Mouse (Mus musculus) myocyte (in vitro differentiated cells): ENCODE results near the gene Ihh. TPM values are rescaled to one million over a fixed set of nuclear protein-coding genes. Genes with fewer than 3 reads are reported as not detected.

Experiments
- H3K27me3 ChIP-seq: one replicate; pipeline ENCODE4 v1.6.1; 2011; ENCODE audit not compliant: control insufficient read depth, insufficient read depth, insufficient read length
- H3K36me3 ChIP-seq: one replicate; pipeline ENCODE4 v1.6.1; 2011; ENCODE audit not compliant: control insufficient read depth, insufficient read depth
- H3K4me2 ChIP-seq: one replicate; pipeline ENCODE4 v1.6.1; 2011; ENCODE audit warnings: low read depth, control low read depth
- H3K4me3 ChIP-seq: one replicate; pipeline ENCODE4 v1.5.1; 2011; ENCODE audit warnings: mild to moderate bottlenecking, control low read depth, moderate library complexity
- H3K79me2 ChIP-seq: one replicate; pipeline ENCODE4 v1.6.1; 2011; ENCODE audit not compliant: control insufficient read depth, insufficient read depth
- H3ac ChIP-seq: one replicate; pipeline ENCODE4 v1.6.1; 2011; ENCODE audit not compliant: control insufficient read depth, insufficient read length
- CEBPB ChIP-seq: IDR thresholded peaks from 2 replicates; pipeline ENCODE4 v1.6.1; 2011; ENCODE audit warnings: mild to moderate bottlenecking, moderate library complexity; ENCODE audit not compliant: poor library complexity, insufficient read depth, severe bottlenecking
- E2F4 ChIP-seq: IDR thresholded peaks from one replicate; pipeline ENCODE4 v1.6.1; 2011; ENCODE audit warnings: mild to moderate bottlenecking, control low read depth, moderate library complexity; ENCODE audit not compliant: insufficient read depth
- MAX ChIP-seq: IDR thresholded peaks from one replicate; pipeline ENCODE4 v1.6.1; 2011; ENCODE audit warnings: low read depth, mild to moderate bottlenecking, control low read depth
- MYOD1 ChIP-seq, 3 experiments: IDR thresholded peaks; one replicate each; pipeline ENCODE4 v1.6.1; 2011; ENCODE audit warnings: control low read depth in 2 of 3, low read depth in 2 of 3, mild to moderate bottlenecking in 2 of 3, moderate library complexity in 1 of 3; ENCODE audit not compliant: insufficient read length in 2 of 3, control insufficient read depth in 1 of 3
- MYOG ChIP-seq, 3 experiments: IDR thresholded peaks; one replicate each; pipeline ENCODE4 v1.6.1; 2011; ENCODE audit warnings: control low read depth in 2 of 3, low read depth in 2 of 3, mild to moderate bottlenecking in 2 of 3; ENCODE audit not compliant: insufficient read length in 2 of 3, control insufficient read depth in 1 of 3, insufficient read depth in 1 of 3
- POLR2A ChIP-seq: IDR thresholded peaks from one replicate; pipeline ENCODE4 v1.6.1; 2011; ENCODE audit warnings: low read depth, mild to moderate bottlenecking, control low read depth, moderate library complexity; ENCODE audit not compliant: insufficient read length
- POLR2AphosphoS2 ChIP-seq: IDR thresholded peaks from one replicate; pipeline ENCODE4 v1.6.1; 2011; ENCODE audit warnings: low read depth, control low read depth; ENCODE audit not compliant: insufficient read length
- REST ChIP-seq: IDR thresholded peaks from one replicate; pipeline ENCODE4 v1.6.1; 2011; ENCODE audit warnings: mild to moderate bottlenecking, control low read depth, moderate library complexity; ENCODE audit not compliant: insufficient read depth, insufficient read length
- SRF ChIP-seq: IDR thresholded peaks from one replicate; pipeline ENCODE4 v1.6.1; 2011; ENCODE audit warnings: low read depth; ENCODE audit not compliant: control insufficient read depth, insufficient read length
- TCF12 ChIP-seq: IDR thresholded peaks from one replicate; pipeline ENCODE4 v1.6.1; 2011; ENCODE audit warnings: mild to moderate bottlenecking, control low read depth; ENCODE audit not compliant: poor library complexity, insufficient read depth, severe bottlenecking
- TCF3 ChIP-seq: IDR thresholded peaks from one replicate; pipeline ENCODE4 v1.6.1; 2011; ENCODE audit warnings: low read depth, control low read depth; ENCODE audit not compliant: insufficient read length
- USF1 ChIP-seq: IDR thresholded peaks from one replicate; pipeline ENCODE4 v1.6.1; 2011; ENCODE audit warnings: low read depth, mild to moderate bottlenecking, control low read depth, moderate library complexity
- polyA plus RNA-seq: library from polyadenylated mRNA; unstranded; fragments of >200 nt; fragmentation: generic; extraction: Trizol; gene quantifications from one replicate; pipeline ENCODE4 v1.2.1, GENCODE M21; 2012; ENCODE audit warnings: missing spikeins

The Ihh gene
- polyA plus RNA-seq, 1 experiment: 0.07 TPM

DNA sequence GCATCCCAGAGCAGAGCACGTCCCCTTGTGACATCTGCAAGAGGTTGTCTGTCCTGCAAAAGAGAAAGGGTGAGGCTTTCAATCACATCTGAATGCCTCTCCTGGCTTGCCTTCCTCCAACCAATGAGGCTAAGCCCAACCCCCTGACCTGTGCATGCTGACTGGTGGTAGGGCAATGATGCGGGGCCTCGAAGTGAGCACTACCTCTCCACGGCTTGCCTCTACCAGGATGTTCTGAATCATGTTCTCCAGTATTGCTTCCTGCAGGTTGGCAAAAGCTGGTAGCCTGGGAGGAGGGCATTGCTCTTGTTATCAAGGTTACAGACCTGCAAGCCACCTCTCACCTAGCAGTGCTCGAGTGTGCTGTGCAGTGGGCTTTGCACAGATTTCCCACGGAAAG, 49.3 kb downstream of the Ihh start:
- no peak for TF ChIP-seq MAX
- no peak for TF ChIP-seq CEBPB
- TF ChIP-seq TCF3: no peak
- no peak for TF ChIP-seq SRF
- no peak for TF ChIP-seq USF1
- no peak for TF ChIP-seq POLR2A
- no peak for TF ChIP-seq E2F4
- TF ChIP-seq TCF12: no peak
- no peak for TF ChIP-seq REST
- TF ChIP-seq MYOG (IDR thresholded peaks at IDR 0.05; ENCODE audit: control insufficient read depth in 1 of 3, insufficient read depth in 1 of 3, insufficient read length in 2 of 3, low read depth in 2 of 3): no peak
- no peak for TF ChIP-seq POLR2AphosphoS2
- TF ChIP-seq MYOD1 (IDR thresholded peaks at IDR 0.05; ENCODE audit: control insufficient read depth in 1 of 3, insufficient read length in 2 of 3, low read depth in 2 of 3): no peak
- no peak overlapping the region for H3ac ChIP-seq
- H3K27me3 ChIP-seq: peaks cover 80% of the 10 kb centered on the region
- no peaks in the 10 kb centered on the region for H3K79me2 ChIP-seq
- no peak overlapping the region for H3K4me2 ChIP-seq
- no peak overlapping the region for H3K4me3 ChIP-seq
- H3K36me3 ChIP-seq: no peaks in the 10 kb centered on the region

DNA sequence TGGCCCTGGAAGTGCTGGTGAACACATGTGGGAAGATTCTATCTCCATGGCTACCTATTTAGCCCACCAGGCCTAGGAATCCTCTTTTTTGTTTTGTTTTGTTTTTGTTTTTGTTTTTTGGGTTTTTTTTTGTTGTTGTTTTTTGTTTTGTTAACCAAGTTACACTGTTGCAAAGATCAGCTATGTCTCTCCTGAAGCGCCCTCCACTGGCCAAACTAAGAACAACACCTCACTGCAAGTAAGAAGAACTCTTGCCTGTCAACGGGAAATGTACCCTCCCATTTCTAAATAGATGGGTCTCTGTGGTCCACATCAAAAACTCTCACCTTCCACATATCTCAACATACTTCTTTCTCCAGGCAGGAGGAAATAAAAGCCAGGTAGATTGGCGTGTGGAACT, 49.8 kb downstream of the Ihh start:
- H3K79me2 ChIP-seq: no peaks in the 10 kb centered on the region
- H3K36me3 ChIP-seq: no peaks in the 10 kb centered on the region
- H3K4me2 ChIP-seq: no peak overlapping the region
- H3K27me3 ChIP-seq: peaks cover 83% of the 10 kb centered on the region
- no peak overlapping the region for H3ac ChIP-seq
- H3K4me3 ChIP-seq: no peak overlapping the region
- TF ChIP-seq USF1 (no peak), MAX (no peak), CEBPB (no peak), POLR2AphosphoS2 (no peak), MYOD1 (IDR thresholded peaks at IDR 0.05; ENCODE audit: control insufficient read depth in 1 of 3, insufficient read length in 2 of 3, low read depth in 2 of 3) (no peak), SRF (no peak), E2F4 (no peak)

DNA sequence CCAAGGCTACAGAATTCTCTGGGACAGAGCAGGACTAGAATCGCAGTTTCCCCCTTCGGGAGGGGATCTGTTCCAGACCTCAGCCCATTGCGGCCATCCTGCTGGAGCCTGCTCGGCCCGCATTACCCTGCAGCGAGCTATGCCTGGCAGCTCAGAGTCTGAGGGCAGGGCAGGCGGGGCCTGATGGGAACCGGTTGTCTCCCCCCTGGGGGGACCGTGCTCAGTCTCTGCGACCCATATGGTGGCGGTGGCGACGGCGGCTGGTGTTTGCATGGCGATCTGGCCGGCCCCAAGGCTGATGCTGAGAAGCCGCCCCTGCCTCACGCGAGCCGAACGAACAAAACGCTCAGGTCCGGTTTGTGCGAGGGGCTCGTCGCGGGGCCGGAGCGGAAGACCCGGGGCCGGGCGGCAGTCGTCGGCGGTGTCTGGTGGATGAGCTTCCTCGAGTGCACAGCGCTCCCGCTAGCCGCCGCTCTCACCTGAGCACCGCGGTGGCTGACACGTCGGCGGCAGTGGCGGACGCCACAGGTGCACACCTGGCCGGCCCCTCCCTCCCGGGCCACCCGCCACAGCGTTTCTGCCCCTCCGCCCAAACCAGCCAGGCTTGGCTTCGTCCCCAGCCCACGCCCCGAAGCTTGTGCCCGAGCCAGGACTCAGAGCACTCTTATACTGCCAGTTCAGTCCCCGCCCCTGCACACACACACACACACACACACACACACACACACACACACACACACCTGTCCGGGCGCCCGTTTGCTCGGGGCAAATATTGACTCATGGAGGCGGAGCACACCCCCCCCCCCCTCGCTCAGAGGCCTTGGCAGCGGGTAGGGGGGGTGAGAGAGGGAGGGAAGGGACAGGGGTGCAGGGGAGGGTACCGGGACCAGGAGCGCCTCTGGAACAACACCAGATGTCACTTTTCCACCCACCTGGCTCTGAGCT, 50.9 kb downstream of the Ihh start:
- Histone ChIP-seq H3K79me2 (no peaks in the 10 kb centered on the region), H3K36me3 (no peaks in the 10 kb centered on the region), H3ac (no peak overlapping the region), H3K4me3 (no peak overlapping the region), H3K27me3 (peaks cover 79% of the 10 kb centered on the region), H3K4me2 (no peak overlapping the region)
- no peak for TF ChIP-seq MYOD1 (IDR thresholded peaks at IDR 0.05; ENCODE audit: control insufficient read depth in 1 of 3, insufficient read length in 2 of 3, low read depth in 2 of 3)

DNA sequence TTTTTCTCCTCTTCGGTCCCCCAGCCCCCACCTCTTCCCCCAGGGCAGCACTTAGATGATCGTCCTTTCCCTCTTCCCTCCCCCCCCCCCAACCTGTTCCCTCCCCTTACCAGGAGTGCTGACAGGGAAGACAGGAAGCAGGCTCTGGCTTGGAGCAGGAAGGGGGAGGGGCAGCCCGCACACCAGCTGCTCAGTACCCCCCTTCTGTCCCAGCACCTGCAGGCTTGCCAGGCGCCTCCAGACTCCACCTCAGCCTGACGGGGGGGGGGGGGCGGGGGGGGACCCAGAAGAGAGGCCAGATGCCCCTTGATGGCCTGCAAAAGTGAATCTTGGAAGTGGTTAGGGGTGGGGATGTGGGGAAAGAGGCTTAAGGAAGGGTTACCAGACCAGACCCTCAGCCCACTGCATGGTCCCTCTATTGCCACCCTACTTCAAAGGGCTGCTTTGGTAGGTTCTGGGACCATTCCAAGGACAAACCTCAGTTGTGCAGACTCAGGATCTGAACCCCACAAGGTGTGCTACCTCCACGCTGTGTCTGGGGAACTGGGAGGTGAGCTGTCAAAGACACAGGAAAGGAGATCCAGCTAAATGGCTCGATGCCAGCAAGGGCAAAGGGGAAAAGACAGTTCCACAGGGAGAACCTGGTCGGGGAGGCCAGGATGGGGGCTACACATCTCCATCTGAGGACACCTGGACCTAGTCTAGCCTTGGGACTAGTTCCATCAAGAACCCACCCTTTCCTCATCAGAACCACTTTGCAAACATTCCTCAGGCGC, 52.6 kb downstream of the Ihh start:
- H3K36me3 ChIP-seq: no peaks in the 10 kb centered on the region
- H3K4me2 ChIP-seq: no peak overlapping the region
- TF ChIP-seq MAX: no peak
- TF ChIP-seq POLR2AphosphoS2: no peak
- H3K4me3 ChIP-seq: no peak overlapping the region
- no peaks in the 10 kb centered on the region for H3K79me2 ChIP-seq
- H3K27me3 ChIP-seq: peaks cover 71% of the 10 kb centered on the region
- no peak overlapping the region for H3ac ChIP-seq

DNA sequence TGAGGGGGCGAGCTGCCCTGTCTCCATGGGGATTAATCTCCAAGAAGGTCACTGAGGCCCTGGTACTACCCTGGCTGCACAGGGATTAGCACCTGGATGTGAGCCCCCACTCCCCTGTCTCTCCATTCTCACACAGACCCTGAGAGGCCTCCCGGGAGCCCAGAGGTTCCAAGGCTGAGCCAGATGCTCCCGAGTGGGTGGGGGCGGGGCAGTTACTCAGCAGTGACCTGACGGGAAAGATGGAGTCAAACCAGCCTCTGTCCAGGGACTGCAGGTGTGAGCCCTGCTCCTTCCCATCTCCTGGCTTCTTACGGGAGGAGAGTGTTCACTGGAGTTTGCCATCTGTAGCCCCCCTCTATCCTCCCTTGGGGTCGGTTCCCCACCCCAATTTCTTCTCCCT, 53.5 kb downstream of the Ihh start:
- H3K4me2 ChIP-seq: no peak overlapping the region
- no peaks in the 10 kb centered on the region for H3K36me3 ChIP-seq
- H3K27me3 ChIP-seq: peaks cover 70% of the 10 kb centered on the region
- H3ac ChIP-seq: no peak overlapping the region
- H3K4me3 ChIP-seq: no peak overlapping the region
- no peaks in the 10 kb centered on the region for H3K79me2 ChIP-seq
- no peak for TF ChIP-seq REST
- no peak for TF ChIP-seq E2F4
- TF ChIP-seq SRF: no peak
- no peak for TF ChIP-seq POLR2AphosphoS2
- no peak for TF ChIP-seq MYOG (IDR thresholded peaks at IDR 0.05; ENCODE audit: control insufficient read depth in 1 of 3, insufficient read depth in 1 of 3, insufficient read length in 2 of 3, low read depth in 2 of 3)
- no peak for TF ChIP-seq POLR2A
- TF ChIP-seq CEBPB: no peak
- no peak for TF ChIP-seq TCF3
- TF ChIP-seq USF1: no peak
- TF ChIP-seq TCF12: no peak
- no peak for TF ChIP-seq MYOD1 (IDR thresholded peaks at IDR 0.05; ENCODE audit: control insufficient read depth in 1 of 3, insufficient read length in 2 of 3, low read depth in 2 of 3)

Other genes starting within 250 kb of the Ihh start
- 0.42 TPM for gene Cyp27a1, start 238.1 kb downstream of the Ihh start, polyA plus RNA-seq
- 24.6 TPM for gene Prkag3, start 202.5 kb downstream of the Ihh start, polyA plus RNA-seq
- 3.1 TPM for gene Wnt6, start 179.8 kb downstream of the Ihh start, polyA plus RNA-seq
- gene Wnt10a, start 160.2 kb downstream of the Ihh start, polyA plus RNA-seq: 44.0 TPM
- 0.05 TPM for gene Cdk5r2, start 96.7 kb downstream of the Ihh start, polyA plus RNA-seq
- not detected for gene Fev, start 66.3 kb downstream of the Ihh start, polyA plus RNA-seq
- gene Cryba2, start 58.5 kb downstream of the Ihh start, polyA plus RNA-seq: not detected
- gene Cfap65, start 16.1 kb downstream of the Ihh start, polyA plus RNA-seq: not detected
- 4.5 TPM for gene Nhej1, start 173.5 kb upstream of the Ihh start, polyA plus RNA-seq
- gene Slc23a3, start 182.2 kb upstream of the Ihh start, polyA plus RNA-seq: 0.08 TPM
- gene Cnppd1, start 191.0 kb upstream of the Ihh start, polyA plus RNA-seq: 53.7 TPM
- 33.9 TPM for gene Retreg2, start 191.1 kb upstream of the Ihh start, polyA plus RNA-seq
- 43.4 TPM for gene Zfand2b, start 217.0 kb upstream of the Ihh start, polyA plus RNA-seq
- gene Abcb6, start 228.7 kb upstream of the Ihh start, polyA plus RNA-seq: 61.4 TPM
- gene Ankzf1, start 240.5 kb upstream of the Ihh start, polyA plus RNA-seq: 11.4 TPM
- gene Atg9a, start 240.5 kb upstream of the Ihh start, polyA plus RNA-seq: 44.6 TPM